Mouse (Mus musculus) hindbrain, embryonic 16.5 days (tissue): Measurements from ENCODE around the gene Cpe. TPM values are rescaled to one million over a fixed set of nuclear protein-coding genes. Genes with fewer than 3 reads are reported as not detected.

Experiments
- ATAC-seq: fragments of 200-750 bp; cut with Nextera tagmentation; 2 replicates; pipeline ENCODE4 v1.8.0; 2017; ENCODE audit warnings: moderate TSS enrichment, moderate library complexity
- H3K27ac ChIP-seq: fragments of 300-500 bp; sonication (generic); 2 replicates; pipeline ENCODE4 v1.5.1; 2014; ENCODE audit warnings: low read depth, mild to moderate bottlenecking, control low read depth, low read length, moderate library complexity
- H3K27me3 ChIP-seq: fragments of 300-500 bp; sonication (generic); replicated peaks from 2 replicates; pipeline ENCODE4 v1.6.1; 2014; ENCODE audit warnings: low read length; ENCODE audit not compliant: control insufficient read depth, insufficient read depth
- H3K36me3 ChIP-seq: fragments of 300-500 bp; sonication (generic); 2 replicates; pipeline ENCODE4 v1.6.1; 2014; ENCODE audit warnings: mild to moderate bottlenecking, low read length, moderate library complexity, mixed read lengths; ENCODE audit not compliant: control insufficient read depth, insufficient read depth
- H3K4me1 ChIP-seq: fragments of 300-500 bp; sonication (generic); 2 replicates; pipeline ENCODE4 v1.6.1; 2014; ENCODE audit warnings: low read depth, low read length; ENCODE audit not compliant: control insufficient read depth, insufficient read depth
- H3K4me2 ChIP-seq: fragments of 300-500 bp; sonication (generic); 2 replicates; pipeline ENCODE4 v1.6.1; 2014; ENCODE audit warnings: mild to moderate bottlenecking, low read length, control low read depth, moderate library complexity
- H3K4me3 ChIP-seq: fragments of 300-500 bp; sonication (generic); 2 replicates; pipeline ENCODE4 v1.5.1; 2014; ENCODE audit warnings: mild to moderate bottlenecking, low read length, control low read depth, moderate library complexity
- H3K9ac ChIP-seq: fragments of 300-500 bp; sonication (generic); 2 replicates; pipeline ENCODE4 v1.6.1; 2014; ENCODE audit warnings: low read depth, mild to moderate bottlenecking, control low read depth, low read length, moderate library complexity
- H3K9me3 ChIP-seq: fragments of 300-500 bp; sonication (generic); 2 replicates; pipeline ENCODE4 v1.6.1; 2014; ENCODE audit warnings: mild to moderate bottlenecking, low read length, moderate library complexity; ENCODE audit not compliant: control insufficient read depth
- WGBS: fragments of 180-500 bp; shearing (Covaris S2); extraction: QIAGEN DNeasy Blood & Tissue Kit; methylation state at CpG from one replicate; pipeline ENCODE4 v1.1.7; 2014; 5-methylcytosine and 5-hydroxymethylcytosine counted together
- polyA plus RNA-seq: library from polyadenylated mRNA; unstranded; fragments of >200 nt; fragmentation: Nextera tagmentation; extraction: Ambion mirVana; gene quantifications from 2 replicates; pipeline ENCODE4 v1.2.1, GENCODE M21; 2015

The Cpe gene
- polyA plus RNA-seq, 1 experiment from 2014 or later: 866 TPM

DNA sequence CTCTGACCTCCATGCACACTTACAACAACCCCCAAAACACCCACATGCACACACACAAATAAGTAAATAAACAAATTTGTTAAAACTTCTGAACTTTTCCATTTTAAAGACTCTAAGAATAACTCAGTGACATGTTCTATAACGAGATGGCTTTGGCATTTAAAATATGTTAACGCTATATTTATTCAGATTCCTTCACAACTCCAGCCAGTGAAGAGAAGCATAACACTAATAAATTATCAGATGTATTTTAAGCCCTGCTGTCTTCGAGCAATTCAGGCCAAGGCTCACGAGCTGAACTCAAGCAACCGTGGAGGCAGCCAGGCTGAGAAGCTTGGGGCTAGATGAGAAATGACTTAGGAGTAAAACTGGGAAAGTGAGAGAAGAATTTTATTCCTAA, 79.2 kb downstream of the Cpe start:
- Histone ChIP-seq H3K9ac (no peak overlapping the region), H3K4me2 (no peak overlapping the region), H3K27ac (no peak overlapping the region), H3K4me3 (no peak overlapping the region), H3K9me3 (no peaks in the 10 kb centered on the region), H3K27me3 (no peaks in the 10 kb centered on the region), H3K4me1 (no peaks in the 10 kb centered on the region; the same call in 1 of the 2 replicates), H3K36me3 (peaks cover 18% of the 10 kb centered on the region)
- no peak for ATAC-seq
- WGBS: 73% methylated on average over 5 of the region's 5 CpGs

DNA sequence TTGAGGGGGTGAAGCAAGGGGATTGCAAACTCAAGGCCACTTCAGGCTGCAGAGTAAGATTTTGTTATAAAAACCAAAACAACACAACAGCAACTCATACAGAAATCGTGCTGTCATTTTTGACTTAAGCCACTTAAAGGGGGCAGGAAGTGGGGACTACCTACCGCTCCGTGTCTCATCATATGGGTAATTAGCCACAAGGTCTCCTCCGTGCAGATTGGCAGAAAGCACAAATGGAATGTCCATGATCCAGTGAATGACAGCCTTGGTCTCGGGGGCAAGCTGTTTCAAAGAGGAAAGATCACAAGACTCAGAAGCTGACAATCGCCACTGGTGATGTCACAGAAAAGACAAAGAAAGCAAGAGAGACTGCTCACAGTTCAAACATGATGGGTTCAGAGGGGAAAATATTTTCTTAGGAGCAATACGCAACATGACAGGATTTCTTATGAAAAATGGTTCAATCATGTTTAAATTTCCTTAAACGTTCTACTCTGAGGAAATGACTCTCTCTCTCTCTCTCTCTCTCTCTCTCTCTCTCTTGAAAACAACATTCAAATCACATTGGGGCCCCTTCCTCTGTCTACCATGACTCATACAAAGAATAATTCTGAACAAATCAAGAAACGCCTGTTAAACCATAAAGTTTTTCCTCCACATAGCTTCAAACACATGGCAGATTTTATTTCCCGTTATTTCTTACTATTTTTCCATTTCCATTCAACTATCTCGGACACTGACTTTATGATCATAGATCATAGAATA, 81.5 kb downstream of the Cpe start:
- WGBS: 66% methylated on average over 11 of the region's 11 CpGs

DNA sequence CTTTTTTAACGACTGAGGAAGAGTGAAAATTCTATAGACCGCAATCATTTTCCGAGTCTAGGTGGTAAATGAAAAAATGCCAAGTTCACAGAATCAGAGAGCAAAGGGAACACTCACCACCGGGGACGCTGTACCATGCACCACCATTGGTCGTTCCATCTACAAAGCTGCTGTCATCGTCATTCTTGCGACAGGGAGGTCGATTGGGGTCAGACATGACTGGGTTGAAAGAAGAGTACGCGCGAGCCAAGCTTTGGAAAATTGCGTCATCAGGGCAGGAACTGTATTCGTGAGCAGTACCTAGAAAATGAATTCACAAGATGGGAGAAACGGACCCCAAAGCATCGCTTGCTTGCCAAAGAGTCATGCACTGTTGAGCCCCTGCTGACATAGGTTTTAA, 83.9 kb downstream of the Cpe start:
- H3K4me1 ChIP-seq: no peaks in the 10 kb centered on the region
- H3K27me3 ChIP-seq: no peaks in the 10 kb centered on the region
- H3K9me3 ChIP-seq: no peaks in the 10 kb centered on the region
- H3K4me3 ChIP-seq: no peak overlapping the region
- H3K4me2 ChIP-seq: no peak overlapping the region
- ATAC-seq: no peak
- 90% methylated on average over 16 of the region's 16 CpGs for WGBS
- H3K9ac ChIP-seq: no peak overlapping the region
- H3K27ac ChIP-seq: no peak overlapping the region
- peaks cover 19% of the 10 kb centered on the region for H3K36me3 ChIP-seq

More for the DNA sequence above, 81.5 kb downstream of the Cpe start:
- H3K36me3 ChIP-seq: peaks cover 19% of the 10 kb centered on the region
- no peaks in the 10 kb centered on the region for H3K4me1 ChIP-seq
- no peaks in the 10 kb centered on the region for H3K9me3 ChIP-seq
- H3K4me2 ChIP-seq: no peak overlapping the region
- no peak overlapping the region for H3K4me3 ChIP-seq
- ATAC-seq: no peak
- H3K27me3 ChIP-seq: no peaks in the 10 kb centered on the region
- H3K9ac ChIP-seq: no peak overlapping the region
- H3K27ac ChIP-seq: no peak overlapping the region

DNA sequence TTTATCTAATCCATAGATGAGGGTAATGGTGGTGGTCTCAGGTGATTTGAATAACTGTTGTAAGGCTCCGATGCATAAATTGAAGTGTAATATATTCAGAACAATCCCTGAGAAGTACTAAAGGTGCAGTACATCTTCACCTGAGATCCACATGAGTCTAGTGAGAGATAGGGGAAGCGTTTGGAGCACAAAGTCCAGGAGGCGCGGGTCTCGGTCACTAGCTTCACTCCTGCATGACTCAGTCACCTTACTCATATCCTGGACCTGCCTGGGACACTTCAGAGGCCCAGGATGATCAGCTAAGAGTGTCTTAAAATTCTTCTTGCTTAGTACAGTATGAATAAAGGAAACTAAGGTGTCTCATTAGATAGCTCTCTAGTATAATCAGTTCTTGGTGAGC, 86.8 kb downstream of the Cpe start:
- Histone ChIP-seq H3K4me3 (no peak overlapping the region), H3K9me3 (no peaks in the 10 kb centered on the region), H3K4me1 (no peaks in the 10 kb centered on the region), H3K4me2 (no peak overlapping the region), H3K9ac (no peak overlapping the region), H3K36me3 (peaks cover 19% of the 10 kb centered on the region), H3K27ac (no peak overlapping the region), H3K27me3 (no peaks in the 10 kb centered on the region)
- 98% methylated on average over 5 of the region's 5 CpGs for WGBS
- ATAC-seq: no peak

DNA sequence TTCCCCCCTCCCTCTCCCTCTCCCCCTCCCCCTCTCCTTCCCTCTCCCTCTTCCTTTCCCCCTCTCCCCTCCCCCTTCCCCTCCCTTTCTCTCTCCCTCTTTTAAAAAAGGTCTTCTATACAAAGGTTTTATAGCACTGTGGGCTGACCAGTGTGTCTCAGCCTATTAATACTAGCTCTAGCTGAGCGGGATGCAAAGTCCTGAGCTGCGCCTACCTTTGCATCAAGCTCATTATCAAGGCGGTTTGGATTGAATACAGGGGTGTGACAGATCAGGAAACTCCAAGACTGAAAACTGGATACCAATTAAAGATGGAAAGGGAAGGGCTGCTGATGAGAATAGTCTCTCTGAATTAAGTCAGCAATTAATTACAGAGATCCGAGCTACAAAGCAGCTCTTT, 94.6 kb downstream of the Cpe start:
- Histone ChIP-seq H3K27me3 (no peaks in the 10 kb centered on the region), H3K9me3 (no peaks in the 10 kb centered on the region), H3K36me3 (peaks cover 14% of the 10 kb centered on the region), H3K27ac (no peak overlapping the region), H3K4me3 (no peak overlapping the region), H3K4me1 (no peaks in the 10 kb centered on the region), H3K9ac (no peak overlapping the region), H3K4me2 (no peak overlapping the region)
- ATAC-seq: no peak
- WGBS: 73% methylated on average over 4 of the region's 4 CpGs

DNA sequence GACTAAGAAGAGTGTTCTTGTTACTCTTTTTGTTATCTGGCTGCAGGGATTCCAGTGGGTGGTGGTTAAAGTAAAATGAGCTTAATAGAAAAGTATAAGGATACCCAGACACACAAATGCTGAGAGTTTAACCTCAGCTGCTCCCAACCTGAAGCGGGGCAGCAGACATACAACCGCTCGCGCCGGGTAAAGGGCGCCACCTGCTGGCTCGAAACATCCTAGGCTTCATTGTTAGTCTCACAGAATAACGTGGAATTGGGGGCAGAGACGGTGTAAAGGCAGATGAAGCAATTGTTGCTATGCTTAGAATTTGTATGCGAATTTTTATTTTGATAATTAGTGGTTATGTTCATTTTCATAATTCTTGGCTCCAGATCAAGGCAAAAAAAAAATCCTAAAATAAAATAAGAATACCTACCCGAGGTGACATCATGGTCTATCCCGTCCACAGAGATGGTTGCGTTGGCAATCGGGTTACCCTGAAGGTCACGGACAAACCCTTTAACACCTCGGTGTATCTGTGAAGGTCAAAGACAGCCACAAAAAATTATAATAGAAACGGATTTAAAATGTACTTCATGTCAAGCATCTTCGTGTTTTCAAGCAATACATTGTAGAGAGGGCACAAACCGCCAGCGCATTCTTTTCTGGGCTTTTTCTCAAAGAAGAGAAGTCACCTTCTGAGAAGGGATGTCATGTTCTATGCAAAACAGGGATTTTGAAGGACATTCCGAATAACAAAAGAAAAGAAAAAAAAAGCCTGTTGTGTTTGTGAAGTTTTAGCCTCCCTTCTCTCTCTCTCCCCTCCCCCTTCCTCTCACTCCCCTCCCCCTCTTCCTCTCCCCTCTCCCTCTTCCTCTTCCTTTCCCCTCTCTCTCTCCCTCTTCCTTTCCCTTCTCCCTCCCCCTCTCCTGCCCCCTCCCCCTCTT, 95.5 kb downstream of the Cpe start:
- Histone ChIP-seq H3K27me3 (no peaks in the 10 kb centered on the region), H3K4me1 (no peaks in the 10 kb centered on the region), H3K9ac (no peak overlapping the region), H3K27ac (no peak overlapping the region), H3K4me2 (no peak overlapping the region), H3K9me3 (no peaks in the 10 kb centered on the region), H3K36me3 (peaks cover 17% of the 10 kb centered on the region), H3K4me3 (no peak overlapping the region)
- 39% methylated on average over 21 of the region's 21 CpGs for WGBS
- peak; percentile 76; the same call in 1 of the 2 replicates for ATAC-seq

DNA sequence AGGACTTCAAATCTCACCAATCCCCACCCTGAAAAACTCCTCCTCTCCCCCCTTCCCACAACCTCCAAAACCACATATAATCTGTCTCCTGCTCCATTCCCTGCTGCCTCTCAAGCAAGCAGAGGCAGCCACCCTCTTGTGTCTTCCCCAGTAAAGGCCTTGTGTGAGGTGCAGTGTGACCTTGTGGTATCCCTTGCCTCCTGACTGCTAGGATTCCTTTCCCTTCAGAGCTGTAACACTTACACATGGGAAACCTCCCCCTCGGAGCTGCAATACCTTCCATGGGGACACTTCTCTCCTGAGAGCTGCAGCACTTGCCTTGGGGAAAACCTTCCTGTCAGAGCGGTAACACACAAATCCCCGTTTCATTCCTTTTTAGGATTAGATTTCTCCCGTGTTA, 96.5 kb downstream of the Cpe start:
- ATAC-seq: no peak
- Histone ChIP-seq H3K9ac (no peak overlapping the region), H3K4me1 (no peaks in the 10 kb centered on the region), H3K4me3 (no peak overlapping the region), H3K9me3 (no peaks in the 10 kb centered on the region), H3K4me2 (no peak overlapping the region), H3K27me3 (no peaks in the 10 kb centered on the region), H3K27ac (no peak overlapping the region), H3K36me3 (peaks cover 17% of the 10 kb centered on the region)
- 79% methylated on average over 4 of the region's 4 CpGs for WGBS

DNA sequence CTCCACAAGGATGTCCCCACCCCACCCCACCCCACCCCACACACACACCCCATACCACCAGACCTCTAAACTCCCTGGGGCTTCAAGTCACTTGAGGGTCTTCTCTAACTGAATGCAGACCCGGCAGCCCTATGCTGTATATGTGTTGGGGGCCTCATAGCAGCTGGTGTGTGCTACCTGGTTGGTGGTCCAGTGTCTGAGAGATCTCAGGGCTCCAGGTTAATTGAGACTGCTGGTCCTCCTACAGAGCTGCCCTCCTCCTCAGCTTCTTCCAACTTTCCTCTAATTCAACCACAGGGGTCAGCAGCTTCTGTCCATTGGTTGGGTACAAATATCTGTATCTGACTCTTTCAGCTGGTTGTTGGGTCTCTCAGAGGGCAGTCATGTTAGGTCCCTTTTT, 102.4 kb downstream of the Cpe start:
- no peak overlapping the region for H3K4me3 ChIP-seq
- no peaks in the 10 kb centered on the region for H3K27me3 ChIP-seq
- H3K4me1 ChIP-seq: no peaks in the 10 kb centered on the region
- no peaks in the 10 kb centered on the region for H3K9me3 ChIP-seq
- no peak overlapping the region for H3K4me2 ChIP-seq
- no peak overlapping the region for H3K27ac ChIP-seq
- 94% methylated on average over 1 of the region's 1 CpGs for WGBS
- peaks cover 10% of the 10 kb centered on the region for H3K36me3 ChIP-seq
- ATAC-seq: no peak
- no peak overlapping the region for H3K9ac ChIP-seq

DNA sequence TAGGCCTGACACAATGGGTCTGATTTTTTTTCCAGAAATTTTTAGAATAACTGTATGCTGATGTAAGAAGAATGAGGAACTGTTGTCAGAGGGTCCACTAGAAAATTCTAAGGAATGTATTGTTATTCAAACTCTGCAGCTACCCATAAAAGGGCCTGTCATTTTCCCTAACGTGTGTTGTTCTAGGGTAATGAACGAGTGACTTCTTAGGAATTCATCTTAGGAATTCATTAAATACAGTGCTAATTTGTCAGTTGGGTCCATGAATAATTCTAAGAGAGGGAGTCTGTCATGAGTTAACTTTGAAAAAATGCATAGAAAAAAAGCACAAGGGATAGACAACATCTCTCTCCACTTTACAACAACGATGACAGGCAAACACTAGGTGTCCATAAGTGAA, 110.0 kb downstream of the Cpe start:
- WGBS: 29% methylated on average over 3 of the region's 3 CpGs
- H3K4me2 ChIP-seq: no peak overlapping the region
- H3K36me3 ChIP-seq: no peaks in the 10 kb centered on the region
- no peak overlapping the region for H3K4me3 ChIP-seq
- H3K4me1 ChIP-seq: no peaks in the 10 kb centered on the region
- H3K9me3 ChIP-seq: no peaks in the 10 kb centered on the region
- no peaks in the 10 kb centered on the region for H3K27me3 ChIP-seq
- H3K9ac ChIP-seq: no peak overlapping the region
- no peak for ATAC-seq
- no peak overlapping the region for H3K27ac ChIP-seq
